16 mouse cellular contexts compared by ENCODE assay signal in the genomic region with DNA sequence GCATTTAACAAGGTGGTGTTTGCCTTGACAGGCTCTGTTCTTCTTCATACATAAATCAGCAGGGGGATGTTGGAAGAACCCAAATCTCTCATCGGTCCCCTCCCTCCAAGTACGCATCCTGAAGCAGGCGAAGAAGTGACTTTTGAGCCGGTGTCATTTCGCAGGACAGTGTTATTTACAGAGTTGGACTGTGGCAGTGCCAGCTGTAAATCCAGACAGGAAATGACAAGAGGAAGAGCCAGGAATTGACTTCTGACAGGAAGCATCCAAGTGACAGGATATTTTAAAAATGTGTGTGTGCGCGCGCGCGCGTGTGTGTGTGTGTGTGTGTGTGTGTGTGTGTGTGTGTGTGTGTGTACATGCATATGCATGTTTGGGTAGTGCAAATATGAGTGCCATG.
DNase-seq lines count a peak whose midpoint lies in the region; ATAC-seq lines count a peak whose summit lies in the region.
"Had no signal": no experiment of that assay in that cellular context is flagged by ENCODE, and none has a peak within 500 bp of the region (broad histone marks: within the 10 kb centered on the region; RNA-seq: fewer than 3 reads in every experiment).

No protein-coding gene starts in this region.

- H3K9me3 ChIP-seq in heart, embryonic 10.5 days = no peaks in the 10 kb centered on the region
- no peaks in the 10 kb centered on the region for H3K9me3 ChIP-seq in midbrain, embryonic 13.5 days
- no peaks in the 10 kb centered on the region for H3K9me3 ChIP-seq in midbrain, embryonic 14.5 days (ENCODE audit: control insufficient read depth, low read length)
- no peaks in the 10 kb centered on the region for H3K9me3 ChIP-seq in forebrain, embryonic 15.5 days
- no peaks in the 10 kb centered on the region for H3K9me3 ChIP-seq in forebrain, embryonic 16.5 days (ENCODE audit: control insufficient read depth, low read length)
- H3K9me3 ChIP-seq: embryonic facial prominence, embryonic 12.5 days; hindbrain, embryonic 13.5 days; liver, embryonic 15.5 days; neural tube, embryonic 13.5 days had no signal

- H3K4me2 ChIP-seq in midbrain, embryonic 13.5 days (replicated peaks) = no peak overlapping the region
- no peak overlapping the region for H3K4me2 ChIP-seq in midbrain, embryonic 14.5 days (ENCODE audit: low read length)
- H3K4me2 ChIP-seq in forebrain, embryonic 15.5 days (replicated peaks) = no peak overlapping the region
- H3K4me2 ChIP-seq in forebrain, embryonic 16.5 days (ENCODE audit: low read length) = no peak overlapping the region
- H3K4me2 ChIP-seq: embryonic facial prominence, embryonic 12.5 days; hindbrain, embryonic 13.5 days; liver, embryonic 15.5 days; neural tube, embryonic 13.5 days had no signal

- peaks cover 5% of the 10 kb centered on the region; the same call in 1 of the 2 replicates for H3K4me1 ChIP-seq in heart, embryonic 10.5 days
- H3K4me1 ChIP-seq in midbrain, embryonic 13.5 days (replicated peaks) = no peaks in the 10 kb centered on the region; the same call in 1 of the 2 replicates
- H3K4me1 ChIP-seq in midbrain, embryonic 14.5 days (ENCODE audit: control insufficient read depth, insufficient read depth, low read length) = no peaks in the 10 kb centered on the region
- H3K4me1 ChIP-seq in forebrain, embryonic 15.5 days = peaks cover 8% of the 10 kb centered on the region; the same call in 1 of the 2 replicates
- H3K4me1 ChIP-seq in forebrain, embryonic 16.5 days (replicated peaks; ENCODE audit: control insufficient read depth, insufficient read depth, low read length) = 0 out of 2 replicates have a peak, but pooled peaks cover 7% of the 10 kb centered on the region
- H3K4me1 ChIP-seq: hindbrain, embryonic 13.5 days; liver, embryonic 15.5 days had no signal

- H3K36me3 ChIP-seq in heart, embryonic 10.5 days = no peaks in the 10 kb centered on the region
- no peaks in the 10 kb centered on the region for H3K36me3 ChIP-seq in midbrain, embryonic 13.5 days
- no peaks in the 10 kb centered on the region for H3K36me3 ChIP-seq in midbrain, embryonic 14.5 days (ENCODE audit: control insufficient read depth, insufficient read depth, low read length)
- no peaks in the 10 kb centered on the region for H3K36me3 ChIP-seq in forebrain, embryonic 15.5 days
- no peaks in the 10 kb centered on the region for H3K36me3 ChIP-seq in forebrain, embryonic 16.5 days (ENCODE audit: control insufficient read depth, insufficient read depth)
- H3K36me3 ChIP-seq: embryonic facial prominence, embryonic 12.5 days; hindbrain, embryonic 13.5 days; liver, embryonic 15.5 days; neural tube, embryonic 13.5 days had no signal

- ATAC-seq in midbrain, embryonic 13.5 days = no peak
- ATAC-seq in midbrain, embryonic 14.5 days (ENCODE audit: low FRiP score, low TSS enrichment) = no peak
- no peak for ATAC-seq in forebrain, embryonic 15.5 days (replicated peaks)
- ATAC-seq in forebrain, embryonic 16.5 days = no peak
- ATAC-seq: forebrain, embryonic 14.5 days; midbrain, embryonic 16.5 days had no signal

- peak; percentile 93 for DNase-seq in heart, adult 11 months
- DNase-seq in heart, embryonic 10.5 days (ENCODE audit: low spot score) = no peak
- no peak for DNase-seq in midbrain, embryonic 14.5 days
- DNase-seq in kidney, postnatal 36 days = peak; percentile 37 to 65
- DNase-seq: cerebellum, adult 2 months; gastrocnemius, postnatal 36 days; right cerebral cortex, adult 18-20 months had no signal

- no peaks in the 10 kb centered on the region for H3K27me3 ChIP-seq in heart, embryonic 10.5 days (ENCODE audit: insufficient read depth, poor library complexity, severe bottlenecking)
- no peaks in the 10 kb centered on the region for H3K27me3 ChIP-seq in midbrain, embryonic 13.5 days
- H3K27me3 ChIP-seq in midbrain, embryonic 14.5 days (ENCODE audit: control insufficient read depth, insufficient read depth, low read length) = no peaks in the 10 kb centered on the region
- H3K27me3 ChIP-seq in forebrain, embryonic 15.5 days = no peaks in the 10 kb centered on the region
- H3K27me3 ChIP-seq in forebrain, embryonic 16.5 days (replicated peaks; ENCODE audit: control insufficient read depth, insufficient read depth, low read length) = no peaks in the 10 kb centered on the region
- H3K27me3 ChIP-seq: embryonic facial prominence, embryonic 12.5 days; hindbrain, embryonic 13.5 days; liver, embryonic 15.5 days; neural tube, embryonic 13.5 days had no signal

- 81% methylated on average over 11 of the region's 11 CpGs for WGBS in heart, embryonic 10.5 days
- 93% methylated on average over 11 of the region's 11 CpGs for WGBS in midbrain, embryonic 13.5 days
- WGBS in midbrain, embryonic 14.5 days = 85% methylated on average over 11 of the region's 11 CpGs
- 90% methylated on average over 11 of the region's 11 CpGs for WGBS in forebrain, embryonic 15.5 days
- 89% methylated on average over 11 of the region's 11 CpGs for WGBS in forebrain, embryonic 16.5 days

- H3K27ac ChIP-seq in heart, embryonic 10.5 days = no peak overlapping the region
- 0 out of 2 replicates have a peak overlapping the region, but pooled peaks have one; percentile 17 for H3K27ac ChIP-seq in midbrain, embryonic 13.5 days
- no peak overlapping the region for H3K27ac ChIP-seq in midbrain, embryonic 14.5 days (replicated peaks; ENCODE audit: low read depth, low read length)
- H3K27ac ChIP-seq in forebrain, embryonic 15.5 days (replicated peaks) = no peak overlapping the region
- no peak overlapping the region for H3K27ac ChIP-seq in forebrain, embryonic 16.5 days (ENCODE audit: low read length)
- H3K27ac ChIP-seq: embryonic facial prominence, embryonic 12.5 days; hindbrain, embryonic 13.5 days; liver, embryonic 15.5 days had no signal

- H3K9ac ChIP-seq in midbrain, embryonic 13.5 days (replicated peaks) = no peak overlapping the region
- H3K9ac ChIP-seq in midbrain, embryonic 14.5 days (replicated peaks; ENCODE audit: low read length) = no peak overlapping the region
- no peak overlapping the region for H3K9ac ChIP-seq in forebrain, embryonic 15.5 days (replicated peaks)
- H3K9ac ChIP-seq in forebrain, embryonic 16.5 days (replicated peaks; ENCODE audit: low read depth, low read length) = no peak overlapping the region
- H3K9ac ChIP-seq: embryonic facial prominence, embryonic 12.5 days; hindbrain, embryonic 13.5 days; liver, embryonic 15.5 days; neural tube, embryonic 13.5 days had no signal

- H3K4me3 ChIP-seq in heart, embryonic 10.5 days = no peak overlapping the region
- H3K4me3 ChIP-seq in midbrain, embryonic 13.5 days (replicated peaks) = no peak overlapping the region
- no peak overlapping the region for H3K4me3 ChIP-seq in midbrain, embryonic 14.5 days (replicated peaks; ENCODE audit: low read depth, low read length)
- H3K4me3 ChIP-seq in forebrain, embryonic 15.5 days = no peak overlapping the region
- H3K4me3 ChIP-seq in forebrain, embryonic 16.5 days (replicated peaks; ENCODE audit: low read length) = no peak overlapping the region
- H3K4me3 ChIP-seq: embryonic facial prominence, embryonic 12.5 days; hindbrain, embryonic 13.5 days; liver, embryonic 15.5 days; neural tube, embryonic 13.5 days had no signal

Comparison
In these comparisons a context has a peak if more than half of its experiments do, and no peak if none do; other contexts are left out.
1. DNase-seq: peak in heart, adult 11 months (single experiment) and kidney, postnatal 36 days (2 of 2); none in heart, embryonic 10.5 days (single experiment) and midbrain, embryonic 14.5 days (single experiment).